Mouse (Mus musculus) C2C12 (cell line): ENCODE measurements around the gene Hspa1a.

Experiments used
- CTCF ChIP-seq: IDR thresholded peaks from one replicate; pipeline ENCODE4 v1.5.1; 2011; ENCODE audit not compliant: control insufficient read depth, insufficient read depth, insufficient read length
- USF1 ChIP-seq: IDR thresholded peaks from one replicate; pipeline ENCODE4 v1.6.1; 2011; ENCODE audit warnings: low read depth, mild to moderate bottlenecking, control low read depth, moderate library complexity

DNA sequence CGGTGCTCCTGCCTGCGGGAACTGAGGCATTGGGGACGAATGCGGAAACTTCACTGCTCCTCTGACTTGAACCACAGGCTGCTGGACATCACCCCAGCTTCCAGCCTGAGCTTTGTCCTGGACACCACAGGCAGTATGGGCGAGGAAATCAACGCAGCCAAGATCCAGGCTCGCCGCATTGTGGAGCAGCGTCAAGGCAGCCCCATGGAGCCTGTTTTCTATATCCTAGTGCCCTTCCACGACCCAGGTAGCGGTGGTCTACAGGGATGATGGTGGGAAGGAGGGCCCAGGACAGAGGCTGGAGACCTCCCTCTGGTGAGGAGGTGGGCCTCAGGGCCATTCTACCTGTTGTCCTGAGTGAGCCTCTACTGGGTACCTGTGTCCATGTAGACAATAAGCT, 47.9 kb upstream of the Hspa1a start:
- TF ChIP-seq CTCF (no peak), USF1 (no peak)
